Mouse (Mus musculus): ENCODE results near the gene Igfbp6.

The Igfbp6 gene

DNA sequence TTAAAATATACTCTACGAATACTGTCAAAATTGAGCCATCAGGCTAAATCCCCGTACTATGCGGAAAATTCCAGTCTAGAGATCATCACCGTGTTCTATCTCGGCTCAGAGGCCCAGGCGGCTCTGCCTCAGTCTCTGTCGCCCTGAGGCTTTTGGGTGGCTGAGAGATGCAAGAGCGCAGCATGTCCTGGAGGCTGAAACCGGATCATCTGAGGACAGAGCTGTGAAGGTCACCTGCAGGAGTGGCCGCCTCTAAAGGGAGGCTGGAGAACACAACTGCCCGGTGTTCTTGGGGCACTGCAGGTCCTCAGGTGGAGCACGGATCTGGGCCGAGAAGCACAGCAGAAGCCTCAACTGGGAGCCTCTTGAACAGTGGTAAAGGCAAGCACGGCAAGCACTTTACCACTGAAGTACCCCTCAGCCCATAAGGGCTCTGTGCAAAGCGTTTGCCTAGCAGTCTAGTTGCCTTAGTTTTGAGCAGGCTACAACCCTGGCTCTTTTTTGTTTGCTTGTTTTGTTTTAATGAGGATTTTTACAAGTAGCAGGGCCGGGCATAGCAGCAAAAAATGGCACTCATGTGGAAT, 31.7 kb downstream of the Igfbp6 start:
- DNase-seq (ENCODE audit: low read depth, low spot score): no peak

DNA sequence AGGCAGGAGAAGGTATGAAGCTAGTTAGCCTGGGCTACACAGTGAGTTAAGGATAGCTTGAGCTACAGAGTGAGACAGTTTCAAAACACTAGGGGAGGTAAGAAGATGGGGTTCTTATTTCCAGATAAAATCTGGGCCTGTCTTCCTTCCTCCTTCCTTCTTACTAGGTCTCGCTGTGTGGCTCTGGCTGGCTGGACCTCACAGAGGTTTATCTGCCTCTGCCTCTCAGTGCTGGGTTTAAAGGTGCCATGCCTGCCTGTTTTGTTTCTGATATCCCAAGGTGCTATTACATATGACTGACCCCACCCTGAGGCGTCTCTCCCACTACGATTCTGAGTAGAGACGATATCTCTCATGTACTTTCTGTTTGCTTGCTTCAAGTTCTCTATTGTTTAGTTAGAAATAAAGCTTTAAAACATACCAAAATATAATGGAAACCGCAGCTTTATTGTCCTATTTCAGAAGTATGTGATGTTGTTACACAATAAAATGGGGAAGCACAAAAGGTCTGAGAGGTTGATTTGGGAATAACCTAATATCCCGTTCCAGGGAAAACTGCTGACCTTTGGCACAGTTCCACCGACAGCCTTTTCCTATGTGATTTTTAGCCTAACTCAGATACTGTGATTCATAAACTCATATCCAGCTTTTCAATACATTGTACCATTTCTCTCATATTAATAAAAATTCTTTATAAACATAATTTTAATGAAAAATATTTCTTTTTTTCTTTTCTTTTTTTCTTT, 32.6 kb downstream of the Igfbp6 start:
- DNase-seq (ENCODE audit: low read depth, low spot score): no peak

DNA sequence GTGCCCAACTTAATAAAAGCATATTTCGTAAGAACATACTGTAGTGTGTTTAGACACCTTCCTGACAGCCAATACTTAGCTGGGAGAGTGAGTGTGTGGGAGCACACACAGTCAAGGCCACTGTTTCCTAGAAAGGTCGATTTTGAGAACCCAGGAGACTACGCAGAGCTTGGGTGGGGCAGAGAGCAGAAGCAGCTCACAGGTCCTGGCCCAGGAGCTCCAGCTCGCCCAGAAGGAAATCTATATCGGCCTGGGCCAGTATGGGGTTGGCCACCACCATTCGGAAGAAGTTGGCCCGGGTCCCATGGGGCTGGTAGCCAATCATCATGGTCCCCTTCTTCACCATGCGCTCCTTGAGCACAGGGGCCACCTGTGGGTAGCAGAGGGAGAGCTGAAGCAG, 33.3 kb downstream of the Igfbp6 start:
- no peak for DNase-seq (ENCODE audit: low read depth, low spot score)

DNA sequence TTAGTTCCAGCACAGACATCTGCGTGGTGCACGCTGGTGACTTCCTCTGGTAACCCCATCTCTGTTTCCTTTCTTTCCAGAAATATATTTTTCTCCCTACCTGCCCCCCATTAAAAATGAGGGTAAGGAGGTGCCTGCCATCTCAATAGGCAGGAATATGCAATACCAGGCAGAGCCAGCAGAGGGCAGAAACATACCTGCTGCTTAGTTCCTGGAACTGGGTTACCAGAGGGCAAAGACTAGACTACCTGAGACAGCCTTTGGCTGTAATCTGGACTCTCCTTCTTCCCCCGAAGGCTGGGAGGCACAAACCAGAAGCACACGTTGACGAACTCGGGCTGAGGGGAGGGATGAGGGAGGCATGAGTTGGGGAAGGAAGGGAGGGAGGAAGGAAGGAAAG, 34.1 kb downstream of the Igfbp6 start:
- DNase-seq (ENCODE audit: low read depth, low spot score): no peak

DNA sequence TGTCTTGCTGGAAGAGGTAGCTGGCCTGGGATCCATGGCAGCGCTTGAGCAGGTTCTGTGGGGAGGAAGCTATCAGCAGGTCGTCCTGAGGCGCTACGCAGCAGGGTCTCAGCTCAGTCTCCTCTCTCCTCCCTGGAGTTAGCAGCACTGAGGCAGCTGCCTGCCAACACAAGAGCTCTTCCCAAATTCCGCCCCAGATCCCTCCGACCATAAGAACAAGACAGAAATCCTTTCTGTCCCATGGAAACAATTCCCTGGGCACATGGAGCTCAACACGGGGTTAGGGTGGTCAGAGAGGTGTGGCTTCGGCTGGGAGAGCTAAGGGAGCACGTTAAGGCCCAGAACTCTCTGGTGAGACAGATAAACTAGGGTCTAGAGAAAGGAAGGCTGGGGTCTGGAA, 34.9 kb downstream of the Igfbp6 start:
- DNase-seq (ENCODE audit: low read depth, low spot score): no peak

DNA sequence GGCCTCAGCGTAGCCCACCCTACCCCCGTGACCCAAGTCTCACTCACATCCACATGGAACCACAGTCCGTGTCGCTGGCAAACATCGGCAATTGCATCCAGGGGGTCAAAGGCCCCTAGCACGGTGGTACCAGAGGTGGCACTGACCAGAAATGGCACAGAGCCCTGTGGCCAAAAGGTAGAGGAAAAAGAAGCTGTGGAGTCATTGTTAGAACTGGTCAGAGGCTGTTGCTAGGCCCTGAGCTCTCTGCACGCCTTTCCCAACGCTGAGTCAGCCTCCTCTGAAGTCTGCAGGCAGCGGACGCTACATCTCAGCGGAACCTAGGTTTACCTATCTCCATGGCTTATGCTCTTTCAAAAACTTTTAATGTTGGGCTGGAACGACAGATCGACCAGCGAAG, 35.8 kb downstream of the Igfbp6 start:
- no peak for DNase-seq (ENCODE audit: low read depth, low spot score)

DNA sequence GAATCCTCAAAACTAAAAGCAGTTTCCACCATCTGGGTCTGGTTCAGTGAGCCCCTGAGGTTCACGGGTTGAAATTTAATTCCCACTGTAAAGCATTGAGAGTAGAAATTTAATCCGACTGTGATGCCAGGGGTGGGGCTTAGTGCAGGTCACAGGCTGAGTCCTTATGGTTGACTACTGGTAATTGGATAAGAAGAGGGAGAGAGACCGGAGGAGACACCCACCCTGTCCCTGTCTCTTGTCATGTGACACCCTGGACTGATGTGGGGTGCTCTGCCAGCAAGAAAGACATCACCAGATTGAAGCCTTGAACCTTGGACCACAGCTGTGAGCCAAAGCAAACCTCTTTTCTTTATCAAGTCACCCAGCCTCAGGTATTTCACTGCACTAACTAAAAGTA, 38.9 kb downstream of the Igfbp6 start:
- no peak for DNase-seq (ENCODE audit: low read depth, low spot score)

DNA sequence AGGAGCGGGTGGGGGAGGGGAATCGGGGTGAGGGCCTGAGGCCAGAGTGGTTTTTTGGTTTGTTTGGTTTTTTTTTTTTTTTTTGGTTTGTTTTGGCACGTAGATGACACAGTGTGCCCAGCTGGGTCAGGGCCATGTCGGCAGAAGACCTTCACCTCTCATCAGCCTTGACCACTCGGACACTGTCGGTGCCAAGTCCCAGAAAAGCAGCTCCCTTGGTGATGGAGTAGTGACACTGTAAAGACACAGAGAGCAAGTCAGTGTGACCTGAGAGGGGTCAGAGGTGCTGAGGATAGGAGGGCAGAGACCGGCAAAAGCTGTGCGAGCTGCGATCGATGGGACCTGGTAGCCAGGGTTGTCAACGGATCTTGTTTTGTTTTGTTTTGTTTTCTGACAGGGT, 42.1 kb downstream of the Igfbp6 start:
- DNase-seq (ENCODE audit: low read depth, low spot score): no peak

DNA sequence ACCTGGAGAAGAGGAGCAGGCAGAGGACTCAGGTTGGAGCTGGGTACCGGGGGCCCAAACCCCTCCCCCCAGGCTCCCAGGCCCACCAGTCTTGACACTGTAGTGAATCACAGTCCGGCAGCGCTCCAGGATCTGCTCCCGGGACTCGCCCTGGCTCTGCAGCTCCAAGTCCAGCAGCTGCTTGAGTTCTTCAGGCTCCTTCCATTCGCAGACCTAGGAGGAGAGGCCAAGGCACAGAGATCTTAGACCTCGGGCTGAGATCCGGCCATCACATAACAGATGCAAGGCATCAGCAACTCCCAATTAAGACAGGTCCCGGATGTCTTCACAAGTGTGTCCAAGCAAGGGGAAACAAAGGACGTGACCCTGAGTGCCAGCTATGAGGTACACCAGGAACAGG, 43.9 kb downstream of the Igfbp6 start:
- DNase-seq (ENCODE audit: low read depth, low spot score): no peak

DNA sequence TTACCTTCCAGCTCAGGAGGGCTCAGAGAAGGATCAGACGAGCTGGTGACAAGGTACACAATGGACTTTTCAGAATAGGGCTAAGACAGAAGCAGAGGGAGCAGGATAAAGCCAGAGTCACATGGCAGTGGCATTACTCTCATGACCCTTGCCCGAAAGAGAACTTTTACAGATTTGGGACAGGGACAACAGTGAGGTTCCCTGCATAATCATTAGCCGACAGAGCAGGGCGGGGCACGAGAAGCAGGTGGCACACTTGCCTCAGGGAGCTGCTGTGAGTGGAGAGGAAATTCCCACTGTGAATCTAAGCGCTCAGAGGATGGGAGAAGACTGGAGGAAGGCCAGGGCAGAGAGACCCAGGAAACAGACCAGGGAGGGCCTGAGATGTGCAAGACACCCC, 44.7 kb downstream of the Igfbp6 start:
- no peak for DNase-seq (ENCODE audit: low read depth, low spot score)

DNA sequence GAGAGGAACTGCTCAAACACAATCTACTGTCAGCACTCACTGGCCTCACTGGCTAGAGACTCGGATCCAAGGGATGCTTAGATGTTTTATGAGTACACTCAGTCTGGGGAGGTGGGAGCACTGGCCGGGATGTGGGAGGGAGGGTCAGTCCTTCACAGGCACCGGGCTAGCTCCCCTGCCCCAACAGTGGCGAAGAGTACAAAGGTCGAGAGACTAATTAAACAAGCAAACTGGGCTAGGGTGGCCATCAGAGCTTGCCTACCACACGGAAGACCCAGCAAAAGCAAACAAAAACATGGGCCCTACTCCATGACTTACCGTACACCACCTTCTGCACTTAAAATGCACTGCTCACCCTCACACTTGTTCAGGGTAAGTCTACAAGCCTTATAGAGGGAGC, 47.5 kb downstream of the Igfbp6 start:
- DNase-seq (ENCODE audit: low read depth, low spot score): no peak

DNA sequence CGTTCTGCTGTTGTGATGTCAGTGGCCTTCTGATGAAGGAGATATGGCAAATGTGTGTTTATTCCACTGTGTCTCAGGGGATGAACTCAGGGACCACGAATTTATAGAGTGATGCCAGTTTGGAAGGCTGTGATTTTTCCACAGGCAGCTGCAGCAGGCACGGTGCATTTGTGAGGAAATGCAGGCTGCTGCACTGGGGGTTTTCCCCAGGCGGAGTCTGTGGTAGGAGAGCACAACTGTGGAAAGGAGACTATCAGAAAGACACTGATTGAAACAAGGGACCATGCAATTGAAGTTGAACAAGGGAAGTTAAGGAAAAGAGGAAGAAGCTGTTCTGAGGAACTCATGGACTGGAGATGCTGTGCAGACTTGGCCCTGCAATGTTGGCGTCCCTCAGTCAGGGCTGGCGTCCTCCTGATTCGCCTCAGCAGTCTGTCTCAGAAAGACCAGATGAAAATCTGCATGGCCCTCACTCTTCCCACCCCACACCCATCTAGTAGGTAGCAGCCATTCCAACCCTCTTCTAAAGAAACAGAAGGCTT, 48.2 kb downstream of the Igfbp6 start:
- no peak for DNase-seq (ENCODE audit: low read depth, low spot score)

DNA sequence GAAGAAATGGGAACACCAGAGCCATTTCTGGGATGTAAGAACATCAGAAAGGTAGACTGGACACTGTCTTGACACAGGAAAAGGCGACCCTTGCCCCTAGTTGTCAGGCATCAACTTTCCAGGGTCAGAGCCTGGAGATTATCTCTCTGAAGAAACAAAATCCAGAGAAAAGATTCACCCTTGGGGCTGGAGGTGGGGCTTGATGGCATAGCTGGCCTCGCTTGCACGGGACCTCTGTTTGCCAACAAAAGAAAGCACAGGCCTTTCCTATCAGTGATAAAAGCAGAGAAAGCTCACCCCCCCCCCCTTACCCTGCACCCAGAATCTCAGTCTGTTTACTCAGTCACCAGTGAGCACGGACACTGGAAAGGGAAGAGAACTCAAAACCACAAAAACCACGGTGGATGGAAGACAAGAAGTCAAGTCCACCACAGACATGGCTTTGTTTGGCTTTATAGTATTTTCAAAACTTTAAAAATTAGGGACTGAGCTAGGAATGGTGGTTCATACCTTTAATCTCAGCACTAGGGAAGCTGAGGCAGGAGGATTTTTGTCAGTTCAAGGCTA, 48.7 kb downstream of the Igfbp6 start:
- DNase-seq (ENCODE audit: low read depth, low spot score): no peak

DNA sequence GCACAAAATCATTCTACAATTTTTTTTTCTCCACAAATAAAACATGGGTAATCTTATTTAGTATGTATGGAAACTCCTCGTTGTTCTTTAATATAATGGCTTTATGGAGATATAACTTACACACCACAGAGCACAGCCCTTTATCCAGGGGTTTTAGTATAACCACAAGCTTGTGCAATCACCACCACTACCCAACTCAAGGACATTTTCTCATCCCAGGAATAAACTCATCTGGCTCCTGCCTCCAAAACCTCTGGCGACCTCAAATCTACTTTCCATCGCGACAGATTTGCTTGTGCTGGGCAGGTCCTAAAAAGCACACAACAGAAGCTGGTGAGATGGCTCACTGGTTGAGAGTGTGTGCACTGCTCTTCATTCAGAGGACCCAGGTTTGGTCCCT, 49.5 kb downstream of the Igfbp6 start:
- no peak for DNase-seq (ENCODE audit: low read depth, low spot score)

DNA sequence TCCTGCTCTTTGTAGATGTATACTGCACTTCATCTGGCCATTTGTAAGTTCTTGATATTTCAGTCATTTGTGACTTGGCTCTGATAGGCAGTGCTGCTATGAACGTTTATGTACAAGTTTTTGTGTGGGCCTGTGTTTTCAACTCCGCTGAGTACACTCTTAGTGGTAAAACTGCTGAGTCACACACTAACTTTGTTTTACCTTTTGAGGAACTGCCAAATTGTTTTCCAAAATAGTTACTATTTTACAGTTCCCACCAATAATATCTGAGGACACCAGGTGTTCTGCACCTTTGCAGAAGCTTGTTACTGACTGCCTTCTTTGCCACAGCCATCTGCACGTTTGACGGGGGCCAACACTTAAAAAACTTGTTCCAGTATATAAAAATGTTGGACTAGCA, 50.3 kb downstream of the Igfbp6 start:
- no peak for DNase-seq (ENCODE audit: low read depth, low spot score)

DNA sequence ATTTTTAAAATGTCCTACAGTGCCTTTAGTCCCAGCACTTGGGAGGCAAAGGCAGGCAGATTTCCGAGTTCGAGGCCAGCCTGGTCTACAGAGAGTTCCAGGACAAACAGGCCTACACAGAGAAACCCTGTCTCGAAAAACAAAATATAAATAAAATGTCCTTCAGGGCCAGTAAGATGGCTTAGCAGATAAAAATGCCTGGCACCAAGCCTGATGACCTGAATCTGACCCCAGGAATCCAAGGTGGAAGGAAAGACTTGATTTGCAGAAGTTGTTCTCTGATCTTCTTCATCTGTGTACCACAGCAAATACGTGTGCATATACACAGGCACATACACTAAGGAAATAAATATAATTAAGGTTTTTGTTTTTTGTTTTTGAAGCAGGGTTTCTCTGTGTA, 51.2 kb downstream of the Igfbp6 start:
- DNase-seq (ENCODE audit: low read depth, low spot score): no peak

DNA sequence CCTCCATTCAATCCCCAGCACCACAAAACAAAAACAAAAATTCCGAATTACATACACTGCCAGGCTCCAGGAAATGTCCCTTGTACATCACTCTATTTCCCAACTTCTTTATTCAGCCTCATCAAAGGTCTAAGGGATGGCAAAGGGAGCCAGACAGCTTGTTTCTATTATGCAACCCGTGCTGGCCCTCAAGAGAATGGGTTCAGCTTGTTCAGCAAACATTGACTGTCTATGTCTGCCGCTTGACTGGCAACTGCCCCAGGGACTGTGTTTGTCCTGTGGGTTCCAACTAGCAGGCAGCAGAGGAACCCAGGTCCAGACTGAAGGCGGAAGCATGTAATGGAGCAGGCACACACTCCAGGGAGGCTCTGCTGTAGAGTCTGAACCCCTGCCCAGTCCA, 54.7 kb downstream of the Igfbp6 start:
- DNase-seq (ENCODE audit: low read depth, low spot score): no peak
